Mouse (Mus musculus) mouse trophoblast stem cell (cell line): ENCODE measurements at regions not wholly inside any gene's neighbourhood (a gene's known extent, or its start where the extent isn't known, plus 50 kb on each side); places are given as distances from the start of the nearest gene placed in this dataset.

Experiments used
- in situ Hi-C, 2 experiments: fragments of 300-500 bp; cut with MseI, MboI; formaldehyde crosslinking; loops; 2 replicates in 1 of 2; 3 replicates in 1 of 2; pipeline ENCODE4 v1.15.1; 2025

GRCm38 (mm10) chr5:73874770-73875169 is 193.5 kb downstream of the Usp46 start:
- in situ Hi-C loops, result no loop called here

DNA sequence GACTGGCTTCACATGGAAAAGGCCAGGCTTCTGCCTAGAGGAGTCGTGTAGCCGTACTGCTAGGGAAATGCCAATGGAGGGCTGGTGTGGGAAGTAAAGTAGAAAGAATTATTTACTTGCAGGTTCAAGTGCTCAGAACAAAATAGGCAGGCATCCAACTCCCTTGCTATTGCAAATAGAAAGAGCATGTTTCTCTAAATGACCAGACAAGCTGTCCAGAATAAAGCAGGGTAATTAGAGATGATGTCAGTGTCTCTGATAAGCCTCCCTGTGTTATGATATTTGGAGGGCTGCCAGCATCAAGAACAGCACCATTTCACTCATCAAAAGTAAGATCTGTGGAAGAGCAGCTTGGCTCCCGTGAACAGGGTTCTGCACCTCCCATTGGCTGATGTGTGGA is 192.4 kb downstream of the Usp46 start:
- in situ Hi-C loops, result no loop called here

GRCm38 (mm10) chr5:73880936-73881335 is 187.3 kb downstream of the Usp46 start:
- in situ Hi-C loops, result no loop called here

DNA sequence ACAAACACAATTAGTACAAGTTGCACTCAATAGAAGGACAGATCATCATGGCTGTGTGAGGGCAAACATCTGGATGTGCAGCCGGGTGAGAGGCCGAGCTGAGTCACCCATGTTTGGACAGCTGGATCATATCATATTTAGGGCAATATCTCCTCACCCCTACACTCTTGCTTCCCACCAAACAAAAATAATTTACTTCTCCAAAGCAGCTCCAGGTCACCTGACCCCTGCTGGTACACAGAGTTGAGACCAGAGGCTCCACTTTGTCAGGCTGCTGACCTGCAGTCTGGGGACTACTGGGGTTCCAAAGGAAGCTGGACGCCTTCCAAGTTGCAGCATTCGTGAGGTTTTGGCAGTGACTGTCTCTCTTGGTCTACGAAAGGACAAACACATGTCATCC is 186.3 kb downstream of the Usp46 start:
- in situ Hi-C loops, result no loop called here

DNA sequence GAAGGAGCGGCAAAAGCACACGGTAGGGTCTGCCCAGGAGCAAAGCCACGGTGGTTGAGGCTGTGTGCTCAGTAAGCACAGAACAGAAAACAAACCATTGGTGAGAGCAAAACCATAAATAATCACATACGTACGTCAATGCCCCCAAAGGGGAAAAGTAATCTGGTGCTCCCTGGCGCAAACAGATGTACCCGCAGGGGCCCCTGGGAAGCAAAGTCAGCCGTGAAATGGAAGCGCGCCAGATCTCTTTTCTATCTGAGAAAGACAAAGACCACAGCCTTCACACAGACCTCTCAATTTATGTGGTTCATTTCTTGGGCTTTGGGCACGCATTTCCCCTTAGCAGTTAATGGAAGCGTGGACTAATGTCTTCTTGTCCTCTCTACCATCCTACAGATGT is 183.2 kb downstream of the Usp46 start:
- in situ Hi-C loops, result no loop called here

DNA sequence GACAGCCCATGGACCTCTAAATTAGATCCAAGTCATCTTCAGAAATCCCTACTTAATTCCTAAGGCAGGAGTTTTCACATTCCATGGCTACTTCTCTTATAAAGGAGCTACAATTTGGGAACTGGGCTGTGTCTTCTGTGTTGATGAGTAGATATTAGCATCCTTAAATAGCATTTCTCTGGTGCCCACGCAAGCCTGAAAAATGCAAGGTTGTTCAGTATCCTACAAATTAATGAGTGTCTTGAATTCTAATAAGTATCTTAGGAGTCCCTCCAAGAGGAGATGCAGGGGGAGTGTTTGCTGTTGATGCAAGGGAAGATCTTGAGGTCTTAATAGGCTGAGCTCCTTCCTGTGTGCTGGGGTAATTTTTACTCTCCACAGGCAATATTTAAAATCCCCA is 182.5 kb downstream of the Usp46 start:
- in situ Hi-C loops, result no loop called here

DNA sequence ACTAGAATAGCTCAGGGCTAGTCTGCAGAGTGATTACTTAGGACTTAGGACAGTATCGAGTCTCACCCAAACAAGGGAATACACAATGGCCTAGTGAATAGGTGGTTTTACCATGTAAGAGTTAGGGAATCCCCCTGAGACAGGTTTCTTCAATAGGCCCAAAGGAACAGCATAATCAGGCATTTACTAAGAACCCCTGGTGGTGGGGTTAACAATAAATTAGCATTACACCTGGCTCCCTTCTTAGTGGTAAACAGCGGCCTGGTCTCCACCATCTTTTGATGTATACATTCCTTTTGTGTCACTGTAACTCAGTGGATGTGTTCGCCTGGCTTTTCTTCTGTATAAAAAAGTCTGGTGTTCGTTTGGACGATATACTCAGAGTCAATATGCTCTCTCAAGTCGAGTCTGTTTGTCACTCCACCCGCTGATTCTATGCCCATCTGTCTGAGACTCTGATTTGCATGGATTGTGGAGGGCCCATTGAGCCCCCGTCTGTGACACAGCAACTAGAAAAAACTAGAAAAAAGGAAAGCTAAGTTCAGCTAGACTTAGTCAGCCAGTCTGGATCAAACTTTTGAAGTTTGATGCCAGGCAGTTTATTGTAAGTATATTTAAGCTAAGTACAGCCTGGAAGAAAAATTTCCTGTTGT is 180.8 kb downstream of the Usp46 start:
- in situ Hi-C loops, result no loop called here

DNA sequence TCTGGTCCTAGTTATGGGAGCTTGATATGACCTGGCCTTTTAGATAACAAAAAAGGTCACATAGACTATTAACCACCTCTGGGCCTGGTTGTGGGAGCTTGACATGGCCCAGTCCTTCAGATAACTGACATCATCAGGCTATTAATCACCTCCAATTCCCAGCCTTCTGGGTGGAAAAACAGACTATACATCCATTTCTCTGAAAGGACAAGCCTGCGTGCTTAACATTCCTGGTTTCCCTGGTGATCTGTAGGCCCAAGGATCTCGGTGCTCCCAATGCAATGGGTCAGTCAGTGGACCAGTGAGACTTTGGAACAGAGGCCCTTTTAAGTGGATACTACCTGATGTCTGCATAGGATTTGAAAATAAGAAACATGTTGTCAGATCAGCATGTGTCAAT is 179.8 kb downstream of the Usp46 start:
- in situ Hi-C loops, result no loop called here

DNA sequence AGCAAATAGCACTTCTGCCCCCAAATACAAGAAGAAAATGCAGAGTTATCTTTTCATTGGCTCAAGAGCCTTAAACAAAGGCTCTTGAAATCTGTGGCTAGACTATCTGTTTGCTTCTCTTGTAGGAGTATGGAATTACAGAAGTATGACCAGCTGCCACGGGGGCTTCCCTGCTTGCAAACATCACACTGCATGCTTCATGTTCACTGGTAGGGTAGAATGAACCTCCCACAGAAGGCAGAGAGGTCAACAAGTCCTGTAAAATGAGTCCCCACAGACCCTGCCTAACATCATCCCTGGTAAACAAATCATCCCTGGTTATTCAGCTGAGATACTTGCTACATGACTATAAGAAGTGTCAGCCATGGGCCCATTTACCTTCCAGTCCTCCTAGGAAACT is 178.9 kb downstream of the Usp46 start:
- in situ Hi-C loops, result no loop called here

DNA sequence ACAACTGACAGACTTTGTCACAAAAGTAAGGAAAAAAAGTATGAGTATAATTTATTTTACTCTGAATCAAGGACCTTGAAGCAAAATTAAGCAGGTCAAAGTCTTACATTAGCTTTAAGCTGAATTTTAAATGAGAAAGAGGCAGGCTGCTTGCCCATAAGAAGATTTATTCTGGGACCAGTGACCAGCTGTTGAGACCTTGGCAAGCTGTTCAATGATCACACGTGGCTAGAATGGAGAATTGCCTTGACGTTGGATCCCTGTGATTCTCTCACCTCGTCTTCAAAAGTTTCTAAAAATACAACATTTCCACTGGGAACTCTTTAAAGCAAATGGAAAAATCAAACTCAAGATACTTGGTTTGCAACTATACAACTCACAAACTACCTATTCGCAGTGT is 177.3 kb downstream of the Usp46 start:
- in situ Hi-C loops, result no loop called here

DNA sequence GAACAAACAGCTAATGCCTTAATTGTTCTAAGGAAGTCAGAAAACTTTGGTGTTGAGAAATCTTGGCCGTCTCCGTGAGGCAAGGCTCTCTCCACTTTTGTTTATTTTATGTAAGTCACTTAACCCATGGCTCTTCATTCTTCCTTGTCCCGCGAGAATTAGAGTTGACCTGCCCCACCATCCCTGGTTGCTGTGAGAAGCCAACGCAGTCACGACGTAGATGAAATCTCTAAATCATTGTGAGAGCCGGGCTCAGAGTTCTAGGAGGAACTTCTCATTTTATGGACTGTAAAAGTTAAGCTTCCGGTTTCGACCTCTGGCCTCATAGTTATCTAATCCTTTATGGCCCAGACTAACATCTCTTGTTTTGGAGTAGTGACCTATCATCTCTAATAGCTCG is 176.6 kb downstream of the Usp46 start:
- in situ Hi-C loops, result no loop called here

GRCm38 (mm10) chr5:73892440-73893225 is 175.6 kb downstream of the Usp46 start:
- in situ Hi-C loops, result no loop called here

GRCm38 (mm10) chr5:73895186-73895585 is 173.0 kb downstream of the Usp46 start:
- in situ Hi-C loops, result no loop called here

- in situ Hi-C loops, result no loop called here
Observed at GRCm38 (mm10) chr5:73896785-73897184, 171.4 kb downstream of the Usp46 start.

- in situ Hi-C loops, result no loop called here
Observed at GRCm38 (mm10) chr5:73901651-73902050, 166.6 kb downstream of the Usp46 start.

DNA sequence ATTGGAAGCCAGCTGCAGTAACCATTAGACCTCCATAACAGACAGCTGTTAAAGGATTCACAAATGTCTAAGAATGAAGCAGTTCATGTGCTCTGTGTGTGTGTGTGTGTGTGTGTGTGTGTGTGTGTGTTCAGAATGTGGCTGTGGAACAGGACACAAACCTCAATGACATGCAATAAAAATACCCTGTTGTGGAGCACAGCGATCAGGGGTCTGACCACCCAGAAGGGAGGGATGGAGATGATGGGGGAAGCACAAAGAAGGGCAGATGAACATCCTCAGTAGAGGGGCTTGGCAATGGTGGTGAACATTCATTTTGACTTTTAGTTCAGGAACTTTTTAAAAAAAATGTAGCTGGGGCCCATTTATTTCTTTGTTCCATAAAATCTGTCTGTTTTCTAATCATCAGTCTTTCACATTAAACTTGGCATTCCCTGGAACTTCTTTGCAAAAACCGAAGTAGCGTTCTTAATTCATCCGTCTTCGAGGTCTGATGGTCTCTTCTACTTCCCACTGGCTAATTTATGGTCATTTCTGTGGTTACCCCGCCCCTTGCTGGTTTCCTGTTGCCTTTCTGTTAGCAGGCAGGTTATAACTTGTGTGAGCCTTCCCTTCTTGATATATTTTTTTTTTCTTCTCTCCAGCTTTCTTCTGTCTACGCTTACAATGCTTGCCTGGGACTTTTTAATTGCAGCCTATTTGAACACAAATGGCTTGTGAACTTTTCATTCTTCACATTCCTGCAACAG is 165.6 kb downstream of the Usp46 start:
- in situ Hi-C loops, result no loop called here

DNA sequence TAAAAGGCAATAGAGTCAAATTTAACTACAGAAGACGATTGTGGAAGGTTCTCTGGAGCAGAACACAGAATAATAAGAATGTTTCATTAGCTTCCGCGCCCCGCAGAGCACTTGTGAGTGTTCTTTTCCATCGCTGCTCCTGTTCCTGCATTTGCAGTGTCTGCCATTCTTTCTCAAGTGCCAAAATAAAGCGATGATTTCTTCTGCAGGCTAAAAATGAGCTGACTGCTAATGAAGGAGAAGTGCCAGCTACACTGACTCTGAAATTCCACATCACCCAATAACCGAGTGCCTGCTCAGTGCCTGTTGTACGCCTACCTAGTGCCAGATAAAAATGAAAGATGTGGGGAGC is 165.0 kb downstream of the Usp46 start:
- in situ Hi-C loops, result no loop called here

DNA sequence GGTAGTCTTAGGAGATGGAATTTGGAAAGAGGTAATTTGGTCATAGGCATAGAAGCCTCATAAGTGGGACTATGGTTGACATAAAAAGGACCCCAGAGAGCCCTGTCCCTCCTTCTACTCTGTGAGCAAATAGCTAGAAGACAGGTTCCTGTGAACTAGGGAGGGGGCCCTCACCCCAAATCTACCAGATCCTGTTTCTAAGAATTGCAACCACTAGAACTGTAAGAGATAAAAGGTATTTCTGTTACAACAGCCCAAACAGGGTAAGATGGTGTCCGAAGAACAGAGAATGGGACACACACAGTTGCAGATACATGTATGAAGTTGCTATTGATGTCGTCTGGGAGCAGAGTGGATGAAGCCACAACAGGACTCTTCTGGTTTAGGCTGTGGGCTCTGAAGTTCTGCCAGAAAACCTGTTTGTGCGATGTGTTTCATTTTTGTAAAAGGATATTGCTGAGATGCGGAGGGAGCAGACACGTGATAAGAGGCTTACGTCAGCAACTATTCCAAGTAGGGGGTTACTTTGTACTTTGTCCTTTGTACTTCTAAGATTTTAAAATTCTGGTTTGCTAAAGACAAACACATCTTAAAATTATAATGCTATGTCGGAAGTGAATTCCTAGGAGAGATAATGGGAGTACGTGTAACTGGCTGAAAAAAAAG is 164.0 kb downstream of the Usp46 start:
- in situ Hi-C loops, result no loop called here

GRCm38 (mm10) chr5:73912149-73912548 is 156.1 kb downstream of the Usp46 start:
- in situ Hi-C loops, result no loop called here

DNA sequence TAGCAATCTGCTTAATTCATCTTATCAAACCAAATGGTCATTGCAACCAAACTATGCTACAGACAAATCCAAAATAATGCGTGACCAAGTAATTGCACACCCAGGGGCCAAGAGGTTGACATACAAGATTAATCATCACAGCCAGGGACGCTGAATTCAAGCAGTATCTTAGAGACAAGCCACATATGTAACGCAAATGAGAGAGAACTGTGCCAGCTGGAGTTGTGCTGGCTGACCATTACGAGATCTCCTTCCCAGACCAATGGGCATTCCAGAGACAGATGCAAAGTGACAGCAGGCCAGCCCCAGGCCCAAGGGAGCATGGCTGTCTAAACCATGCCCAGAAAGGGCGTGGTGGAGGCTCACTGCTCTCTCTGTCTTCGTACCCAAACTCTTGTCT is 155.1 kb downstream of the Usp46 start:
- in situ Hi-C loops, result no loop called here

DNA sequence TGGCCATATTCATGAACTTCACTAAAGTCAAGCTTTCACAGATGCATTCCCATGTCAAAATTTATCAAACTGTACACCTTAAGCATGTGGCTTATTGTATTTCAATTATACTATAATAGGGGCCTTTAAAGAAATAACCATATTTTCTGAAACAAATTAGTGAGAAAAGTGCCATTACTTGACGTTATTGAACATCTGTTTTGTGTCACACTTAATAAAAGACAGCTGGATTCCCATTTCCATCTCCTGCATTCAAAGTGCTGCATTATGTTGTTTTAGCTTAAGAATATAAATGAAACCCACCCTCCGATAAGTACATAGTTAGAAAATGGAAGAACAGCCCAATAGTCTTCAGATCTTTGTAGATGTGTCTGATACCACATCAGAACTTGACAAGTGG is 150.2 kb downstream of the Usp46 start:
- in situ Hi-C loops, result no loop called here

DNA sequence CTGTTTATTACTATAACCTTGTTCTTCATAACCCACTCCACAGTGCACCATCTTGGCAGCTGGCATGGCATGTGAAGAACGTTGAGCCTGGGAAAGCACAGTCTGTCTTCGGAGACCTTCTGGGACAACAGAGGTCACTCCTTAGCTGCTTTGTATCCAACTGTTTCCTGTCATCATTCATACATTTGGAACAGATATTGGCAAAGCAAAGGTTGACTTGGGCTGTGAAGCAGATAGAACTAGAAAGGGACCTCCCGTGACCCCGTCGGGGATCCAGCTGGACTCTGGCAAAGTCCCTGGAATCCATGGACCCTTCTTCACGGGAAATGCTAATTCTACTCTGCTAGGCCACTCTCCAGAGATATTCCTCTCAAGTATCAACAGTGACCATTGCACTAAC is 148.3 kb downstream of the Usp46 start:
- in situ Hi-C loops, result no loop called here
